Mouse (Mus musculus): ENCODE measurements at regions not wholly inside any gene's neighbourhood (a gene's known extent, or its start where the extent isn't known, plus 50 kb on each side); places are given as distances from the start of the nearest gene placed in this dataset.

GRCm38 (mm10) chr1:166788824-166789399 lies 107.3 kb upstream of the Fmo9 start:
- TF ChIP-seq CTCF (IDR thresholded peaks at IDR 0.05; ENCODE audit: extremely low read depth, insufficient read depth, low read length): no peak
- no peak for TF ChIP-seq POLR2A (IDR thresholded peaks at IDR 0.05; ENCODE audit: extremely low read depth, insufficient read depth, low read length)
- Histone ChIP-seq H3K4me1 (ENCODE audit: control insufficient read depth, insufficient read depth, low read length) (0 out of 2 replicates have a peak, but pooled peaks cover 2% of the 10 kb centered on the region), H3K27ac (ENCODE audit: insufficient read depth, low read length) (no peak overlapping the region), H3K4me3 (ENCODE audit: insufficient read depth, low read length) (no peak overlapping the region)

DNA sequence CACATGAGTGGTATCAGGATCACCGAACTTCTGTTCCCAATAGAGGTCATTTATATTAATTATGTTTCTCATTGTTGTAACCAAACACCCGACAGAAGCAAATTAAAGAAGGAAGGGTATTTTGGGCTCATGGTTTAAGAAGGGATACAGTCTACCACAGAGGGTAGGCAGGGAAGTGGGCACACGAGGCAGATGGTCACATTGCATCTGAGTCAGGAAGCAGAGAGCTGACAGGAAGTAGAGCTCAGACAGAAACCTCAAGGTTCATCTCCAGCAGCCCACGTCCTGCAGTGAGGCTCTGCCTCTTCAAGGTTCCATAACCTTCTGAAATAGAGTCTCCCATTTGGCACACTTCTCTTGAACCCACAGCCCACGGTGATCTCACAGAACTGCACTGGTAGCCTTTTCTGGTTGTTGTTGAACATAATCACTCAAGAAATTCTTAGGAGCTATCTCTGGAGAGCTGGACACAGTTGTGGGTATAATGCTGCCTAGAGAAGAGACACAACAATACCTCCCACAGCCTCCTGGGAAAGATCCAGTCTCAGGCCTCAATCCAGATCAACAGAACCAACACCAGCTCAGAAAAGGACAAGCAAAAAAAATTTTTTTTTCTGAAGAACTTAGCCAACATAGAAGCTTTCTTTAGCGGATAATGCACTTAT lies 111.5 kb upstream of the Fmo9 start:
- no peak overlapping the region for H3K4me3 ChIP-seq (ENCODE audit: insufficient read depth, low read length)
- TF ChIP-seq CTCF (IDR thresholded peaks at IDR 0.05; ENCODE audit: extremely low read depth, insufficient read depth, low read length): no peak
- no peak for TF ChIP-seq POLR2A (IDR thresholded peaks at IDR 0.05; ENCODE audit: extremely low read depth, insufficient read depth, low read length)
- H3K27ac ChIP-seq (ENCODE audit: insufficient read depth, low read length): 0 out of 2 replicates have a peak overlapping the region, but pooled peaks have one; percentile 17
- H3K4me1 ChIP-seq (ENCODE audit: control insufficient read depth, insufficient read depth, low read length): 0 out of 2 replicates have a peak, but pooled peaks cover 3% of the 10 kb centered on the region

GRCm38 (mm10) chr1:166793717-166794081 lies 112.1 kb upstream of the Fmo9 start:
- TF ChIP-seq CTCF (IDR thresholded peaks at IDR 0.05; ENCODE audit: extremely low read depth, insufficient read depth, low read length): no peak
- TF ChIP-seq POLR2A (IDR thresholded peaks at IDR 0.05; ENCODE audit: extremely low read depth, insufficient read depth, low read length): no peak
- no peak overlapping the region for H3K27ac ChIP-seq (ENCODE audit: insufficient read depth, low read length)
- H3K4me1 ChIP-seq (ENCODE audit: control insufficient read depth, insufficient read depth, low read length): 0 out of 2 replicates have a peak, but pooled peaks cover 3% of the 10 kb centered on the region
- H3K4me3 ChIP-seq (ENCODE audit: insufficient read depth, low read length): no peak overlapping the region

DNA sequence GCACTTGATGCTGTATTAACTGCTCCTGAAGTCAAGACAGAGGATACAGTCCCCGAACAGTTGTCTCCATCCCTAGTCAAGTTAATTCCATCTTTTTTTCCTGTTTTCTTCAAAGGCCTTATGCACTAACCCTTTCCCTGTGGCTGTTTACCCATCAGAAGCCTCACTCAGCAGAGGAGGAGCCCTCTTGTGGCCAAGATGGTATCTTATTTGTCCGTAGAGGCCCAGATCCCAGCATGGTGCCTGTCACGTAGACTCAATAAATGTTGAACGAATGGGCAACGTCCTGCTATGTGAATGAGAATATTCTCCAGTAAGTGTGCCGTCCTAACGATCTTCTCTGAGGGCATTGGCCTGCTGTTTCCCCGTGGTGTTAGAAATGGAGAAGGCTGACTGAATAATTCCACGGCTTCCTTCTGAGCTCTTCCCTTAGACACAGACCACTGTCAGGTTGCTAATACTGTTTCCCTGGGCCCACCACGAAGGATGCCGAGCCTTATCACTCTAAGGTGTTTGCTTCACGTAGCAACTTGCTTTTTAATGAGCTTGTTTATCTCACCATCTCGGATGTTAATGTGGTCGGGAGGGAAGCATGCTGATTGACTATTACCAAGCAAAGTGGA lies 113.1 kb upstream of the Fmo9 start:
- TF ChIP-seq CTCF (IDR thresholded peaks at IDR 0.05; ENCODE audit: extremely low read depth, insufficient read depth, low read length) (0 out of 2 replicates have a peak, but pooled peaks have one; percentile 35), POLR2A (IDR thresholded peaks at IDR 0.05; ENCODE audit: extremely low read depth, insufficient read depth, low read length) (no peak)
- 0 out of 2 replicates have a peak, but pooled peaks cover 3% of the 10 kb centered on the region for H3K4me1 ChIP-seq (ENCODE audit: control insufficient read depth, insufficient read depth, low read length)
- no peak overlapping the region for H3K27ac ChIP-seq (ENCODE audit: insufficient read depth, low read length)
- no peak overlapping the region for H3K4me3 ChIP-seq (ENCODE audit: insufficient read depth, low read length)

- TF ChIP-seq POLR2A (IDR thresholded peaks at IDR 0.05; ENCODE audit: extremely low read depth, insufficient read depth, low read length) (no peak), CTCF (IDR thresholded peaks at IDR 0.05; ENCODE audit: extremely low read depth, insufficient read depth, low read length) (no peak)
- no peak overlapping the region for H3K27ac ChIP-seq (ENCODE audit: insufficient read depth, low read length)
- H3K4me1 ChIP-seq (ENCODE audit: control insufficient read depth, insufficient read depth, low read length): 0 out of 2 replicates have a peak, but pooled peaks cover 3% of the 10 kb centered on the region
- H3K4me3 ChIP-seq (ENCODE audit: insufficient read depth, low read length): no peak overlapping the region
Observed at GRCm38 (mm10) chr1:166795613-166796012, 114.0 kb upstream of the Fmo9 start.

DNA sequence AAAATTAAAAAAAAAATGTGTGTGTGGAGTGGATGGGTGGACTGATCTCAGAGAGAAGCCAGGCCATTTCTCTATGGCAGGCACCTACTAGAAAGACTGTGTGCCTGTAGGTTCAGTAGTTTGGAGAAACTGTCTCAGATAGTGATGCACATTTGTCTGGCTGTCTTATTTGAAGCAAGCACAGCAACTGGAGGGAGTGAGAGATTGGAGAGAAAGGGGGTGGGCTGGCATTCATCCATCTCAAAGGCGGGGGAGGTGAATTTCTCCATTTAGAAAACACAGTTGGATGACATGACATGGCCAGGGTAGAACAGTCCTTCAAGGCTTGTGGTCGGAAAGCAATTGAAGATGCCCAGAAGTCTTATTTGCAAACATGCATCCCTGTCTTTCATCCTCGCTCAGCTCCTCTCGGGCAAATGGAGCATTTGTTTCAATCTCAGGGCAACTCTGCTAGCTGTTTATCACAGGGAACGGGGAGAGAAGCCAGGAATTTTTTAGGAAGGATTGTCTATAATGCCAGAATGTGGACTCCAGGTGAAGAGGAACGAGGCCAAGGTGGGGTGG lies 114.8 kb upstream of the Fmo9 start:
- TF ChIP-seq CTCF (IDR thresholded peaks at IDR 0.05; ENCODE audit: extremely low read depth, insufficient read depth, low read length) (no peak), POLR2A (IDR thresholded peaks at IDR 0.05; ENCODE audit: extremely low read depth, insufficient read depth, low read length) (no peak)
- H3K4me3 ChIP-seq (ENCODE audit: insufficient read depth, low read length): no peak overlapping the region
- H3K4me1 ChIP-seq (ENCODE audit: control insufficient read depth, insufficient read depth, low read length): 0 out of 2 replicates have a peak, but pooled peaks cover 3% of the 10 kb centered on the region
- no peak overlapping the region for H3K27ac ChIP-seq (ENCODE audit: insufficient read depth, low read length)

- Histone ChIP-seq H3K4me1 (ENCODE audit: control insufficient read depth, insufficient read depth, low read length) (0 out of 2 replicates have a peak, but pooled peaks cover 3% of the 10 kb centered on the region), H3K27ac (ENCODE audit: insufficient read depth, low read length) (no peak overlapping the region)
- no peak for TF ChIP-seq POLR2A (IDR thresholded peaks at IDR 0.05; ENCODE audit: extremely low read depth, insufficient read depth, low read length)
- TF ChIP-seq CTCF (IDR thresholded peaks at IDR 0.05; ENCODE audit: extremely low read depth, insufficient read depth, low read length): no peak
Observed at GRCm38 (mm10) chr1:166796931-166797330, 115.3 kb upstream of the Fmo9 start.

GRCm38 (mm10) chr1:166800953-166801603 lies 119.4 kb upstream of the Fmo9 start:
- no peak overlapping the region for H3K27ac ChIP-seq (ENCODE audit: insufficient read depth, low read length)
- H3K4me1 ChIP-seq (ENCODE audit: control insufficient read depth, insufficient read depth, low read length): no peaks in the 10 kb centered on the region
- H3K4me3 ChIP-seq (ENCODE audit: insufficient read depth, low read length): no peak overlapping the region
- no peak for TF ChIP-seq CTCF (IDR thresholded peaks at IDR 0.05; ENCODE audit: extremely low read depth, insufficient read depth, low read length)
- no peak for TF ChIP-seq POLR2A (IDR thresholded peaks at IDR 0.05; ENCODE audit: extremely low read depth, insufficient read depth, low read length)

More at GRCm38 (mm10) chr1:166796931-166797330, 115.3 kb upstream of the Fmo9 start:
- no peak overlapping the region for H3K4me3 ChIP-seq (ENCODE audit: insufficient read depth, low read length)

- no peak overlapping the region for H3K4me3 ChIP-seq (ENCODE audit: insufficient read depth, low read length)
- no peak overlapping the region for H3K27ac ChIP-seq (ENCODE audit: insufficient read depth, low read length)
- TF ChIP-seq POLR2A (IDR thresholded peaks at IDR 0.05; ENCODE audit: extremely low read depth, insufficient read depth, low read length): no peak
- no peak for TF ChIP-seq CTCF (IDR thresholded peaks at IDR 0.05; ENCODE audit: extremely low read depth, insufficient read depth, low read length)
- H3K4me1 ChIP-seq (ENCODE audit: control insufficient read depth, insufficient read depth, low read length): no peaks in the 10 kb centered on the region
Observed at GRCm38 (mm10) chr1:166801929-166802328, 120.3 kb upstream of the Fmo9 start.

Measured in cortical plate, adult 2 months (tissue).